Mouse (Mus musculus): Measurements from ENCODE around the gene Olfr820.
"Not testable (repeated sequence)": the region's sequence is repeated elsewhere in the genome, so short reads cannot be mapped to it uniquely, and the experiment has no call there.

Olfr820 gene

GRCm38 (mm10) chr10:130012321-130012720 lies at the start of gene Olfr820:
TSS of gene Olfr820 (plus strand) at chr10:130012621.
- DNase-seq (ENCODE audit: low spot score) = no peak

- not testable (repeated sequence) for DNase-seq (ENCODE audit: low spot score)
These were observed 46.2 kb upstream of the Olfr820 start for GRCm38 (mm10) chr10:129966232-129966631.

GRCm38 (mm10) chr10:129967166-129967565 lies 45.3 kb upstream of the Olfr820 start, which contains the start of gene Olfr819:
TSS of gene Olfr819 (minus strand) at chr10:129967266.
- not testable (repeated sequence) for DNase-seq (ENCODE audit: low spot score)

- DNase-seq (ENCODE audit: low spot score) = not testable (repeated sequence)
These were observed 39.4 kb upstream of the Olfr820 start for GRCm38 (mm10) chr10:129972994-129973393.

GRCm38 (mm10) chr10:129976040-129976439 lies 36.4 kb upstream of the Olfr820 start, which contains the start of gene Olfr247:
TSS of gene Olfr247 (minus strand) at chr10:129976140.
- not testable (repeated sequence) for DNase-seq (ENCODE audit: low spot score)

GRCm38 (mm10) chr10:129981867-129982266 lies 30.6 kb upstream of the Olfr820 start:
- DNase-seq (ENCODE audit: low spot score) = not testable (repeated sequence)

GRCm38 (mm10) chr10:129984962-129985361 lies 27.5 kb upstream of the Olfr820 start, which contains the start of gene Gm10310:
TSS of gene Gm10310 (minus strand) at chr10:129985062.
- not testable (repeated sequence) for DNase-seq (ENCODE audit: low spot score)

- DNase-seq (ENCODE audit: low spot score) = not testable (repeated sequence)
These were observed 8.3 kb upstream of the Olfr820 start for GRCm38 (mm10) chr10:130004104-130004503.

GRCm38 (mm10) chr10:130005366-130005765 lies 7.1 kb upstream of the Olfr820 start:
- DNase-seq (ENCODE audit: low spot score) = not testable (repeated sequence)

GRCm38 (mm10) chr10:130030048-130030447 lies 17.6 kb downstream of the Olfr820 start, which contains the start of gene Olfr821:
TSS of gene Olfr821 (plus strand) at chr10:130030348.
- DNase-seq (ENCODE audit: low spot score) = no peak

GRCm38 (mm10) chr10:130037096-130037495 lies 24.7 kb downstream of the Olfr820 start:
- no peak for DNase-seq (ENCODE audit: low spot score)
